Mouse (Mus musculus) liver, postnatal 0 days (tissue): ENCODE data around the gene Cux2.

Source experiments
- CTCF ChIP-seq: sonication (generic); IDR thresholded peaks from 2 replicates; pipeline ENCODE4 v1.5.1; 2016; ENCODE audit warnings: antibody characterized with exemption, low read depth
- EP300 ChIP-seq: IDR thresholded peaks from 2 replicates; pipeline ENCODE4 v1.6.1; 2016; ENCODE audit warnings: antibody characterized with exemption, low read depth, mild to moderate bottlenecking

DNA sequence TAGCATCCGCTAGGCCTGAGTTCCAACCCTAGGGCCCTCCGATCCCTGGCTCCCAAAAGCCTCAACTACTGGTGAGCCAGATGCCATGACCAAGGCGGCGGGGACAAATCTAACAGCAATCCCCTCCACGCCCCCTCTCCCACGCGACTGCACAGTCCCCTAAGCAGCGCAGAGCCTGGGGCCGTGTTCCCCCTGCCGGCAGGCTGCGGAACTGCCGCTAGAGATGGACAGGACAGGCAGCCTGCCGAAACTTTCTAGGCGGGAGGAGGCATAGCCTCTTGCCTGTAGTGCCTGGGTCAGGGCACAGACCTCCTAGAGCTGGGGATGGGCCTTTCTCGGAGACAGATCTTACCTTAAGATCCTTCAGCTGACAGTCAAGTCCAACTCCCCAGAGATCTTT is 41.2 kb upstream of the Cux2 start:
- no peak for TF ChIP-seq EP300
- TF ChIP-seq CTCF = peak; percentile 88
